Comparison of ENCODE assay signal across 18 mouse cellular contexts in genomic region chr11:19977687-19978086, GRCm38 (mm10). TPM values are rescaled to one million over a fixed set of nuclear protein-coding genes. Genes with fewer than 3 reads are reported as not detected.
DNase-seq lines count a peak whose midpoint lies in the region; ATAC-seq and TF ChIP-seq lines count a peak whose summit lies in the region.
"Had no signal": no experiment of that assay in that cellular context is flagged by ENCODE, and none has a peak within 500 bp of the region (broad histone marks: within the 10 kb centered on the region; RNA-seq: fewer than 3 reads in every experiment).

No protein-coding gene starts in this region.

- H3K9me3 ChIP-seq in kidney, embryonic 16.5 days (ENCODE audit: low read length) = no peaks in the 10 kb centered on the region
- H3K9me3 ChIP-seq in intestine, postnatal 0 days (ENCODE audit: control insufficient read depth) = no peaks in the 10 kb centered on the region
- H3K9me3 ChIP-seq: embryonic facial prominence, embryonic 13.5 days; forebrain, embryonic 10.5 days; heart, embryonic 15.5 days; midbrain, embryonic 13.5 days had no signal

- no peak for ATAC-seq in kidney, embryonic 16.5 days (ENCODE audit: low FRiP score, low TSS enrichment)
- ATAC-seq in intestine, postnatal 0 days = no peak
- ATAC-seq: CD4-positive, CD25-positive, alpha-beta regulatory T cell, adult 4 months; midbrain, embryonic 13.5 days had no signal

- no peaks in the 10 kb centered on the region for H3K36me3 ChIP-seq in kidney, embryonic 16.5 days (ENCODE audit: insufficient read depth, low read length)
- 0 out of 2 replicates have a peak, but pooled peaks cover 6% of the 10 kb centered on the region for H3K36me3 ChIP-seq in intestine, postnatal 0 days (ENCODE audit: control insufficient read depth, insufficient read depth)
- H3K36me3 ChIP-seq: embryonic facial prominence, embryonic 13.5 days; heart, embryonic 15.5 days; midbrain, embryonic 13.5 days had no signal

- peak overlapping the region; percentile 62; the same call in 1 of the 2 replicates for H3K27ac ChIP-seq in kidney, embryonic 16.5 days (ENCODE audit: low read length)
- peak overlapping the region; percentile 91; the same call in 1 of the 2 replicates for H3K27ac ChIP-seq in intestine, postnatal 0 days (ENCODE audit: low read depth, low read length)
- H3K27ac ChIP-seq: embryonic facial prominence, embryonic 13.5 days; forebrain, embryonic 10.5 days; heart, embryonic 15.5 days; midbrain, embryonic 13.5 days had no signal

- TF ChIP-seq CTCF in intestine, postnatal 0 days (IDR thresholded peaks at IDR 0.05; ENCODE audit: low read depth) = no peak

- H3K4me1 ChIP-seq in kidney, embryonic 16.5 days (ENCODE audit: insufficient read depth, low read length) = peaks cover 56% of the 10 kb centered on the region
- no peaks in the 10 kb centered on the region; the same call in none of the 2 replicates for H3K4me1 ChIP-seq in intestine, postnatal 0 days (replicated peaks; ENCODE audit: control insufficient read depth, insufficient read depth, low read length)

- H3K9ac ChIP-seq in kidney, embryonic 16.5 days (replicated peaks; ENCODE audit: low read length) = no peak overlapping the region
- no peak overlapping the region for H3K9ac ChIP-seq in intestine, postnatal 0 days (ENCODE audit: low read depth, low read length)
- H3K9ac ChIP-seq: embryonic facial prominence, embryonic 13.5 days; heart, embryonic 15.5 days; midbrain, embryonic 13.5 days had no signal

- no peak overlapping the region for H3K4me3 ChIP-seq in kidney, embryonic 16.5 days (ENCODE audit: low read length)
- no peak overlapping the region for H3K4me3 ChIP-seq in intestine, postnatal 0 days (ENCODE audit: low read depth, low read length)
- H3K4me3 ChIP-seq: embryonic facial prominence, embryonic 13.5 days; forebrain, embryonic 10.5 days; heart, embryonic 15.5 days; midbrain, embryonic 13.5 days; myocyte had no signal

- 55% methylated on average over 2 of the region's 2 CpGs for WGBS in kidney, embryonic 16.5 days
- WGBS in intestine, postnatal 0 days = 75% methylated on average over 2 of the region's 2 CpGs

- H3K27me3 ChIP-seq in kidney, embryonic 16.5 days (ENCODE audit: insufficient read depth, low read length) = no peaks in the 10 kb centered on the region
- H3K27me3 ChIP-seq in intestine, postnatal 0 days (replicated peaks; ENCODE audit: control insufficient read depth, insufficient read depth, low read length) = no peaks in the 10 kb centered on the region
- H3K27me3 ChIP-seq: embryonic facial prominence, embryonic 13.5 days; heart, embryonic 15.5 days; midbrain, embryonic 13.5 days had no signal

- H3K4me2 ChIP-seq in kidney, embryonic 16.5 days (replicated peaks; ENCODE audit: low read depth, low read length) = no peak overlapping the region
- no peak overlapping the region for H3K4me2 ChIP-seq in intestine, postnatal 0 days (replicated peaks; ENCODE audit: low read depth)
- H3K4me2 ChIP-seq: embryonic facial prominence, embryonic 13.5 days; heart, embryonic 15.5 days; midbrain, embryonic 13.5 days had no signal

- DNase-seq in kidney, adult 11 months = no peak
- peak; percentile 36 for DNase-seq in thymus, postnatal 4 days
- no peak for DNase-seq in thymus, postnatal 36 days
- DNase-seq in embryo, embryonic 9.5 days (ENCODE audit: extremely low spot score) = no peak
- DNase-seq in adipocyte (ENCODE audit: low spot score) = no peak
- DNase-seq: cerebellum, adult 11-12 months; kidney, adult 18-20 months; lung, adult 2 months; spleen, adult 18-20 months; thymus, postnatal 25 days had no signal

RNA-seq across cellular contexts. Expression of gene Spred2, which starts 53.5 kb away (rescaled TPM):
- polyA plus RNA-seq in kidney, embryonic 16.5 days (2015; fragmentation: Nextera tagmentation; extraction: Ambion mirVana) = 8.3 and 9.0 TPM in 2 replicates
- 5.6 and 5.7 TPM in 2 replicates for polyA plus RNA-seq in intestine, postnatal 0 days (2015; fragmentation: Nextera tagmentation; extraction: Ambion mirVana)
